Mouse (Mus musculus) olfactory bulb, adult 2 months (tissue): ENCODE measurements at regions not wholly inside any gene's neighbourhood (a gene's known extent, or its start where the extent isn't known, plus 50 kb on each side); places are given as distances from the start of the nearest gene placed in this dataset.

ENCODE experiments used
- CTCF ChIP-seq: fragments of 200-500 bp; IDR thresholded peaks from 2 replicates; pipeline ENCODE4 v1.5.1; 2012; ENCODE audit warnings: low read depth, mild to moderate bottlenecking, low read length, moderate library complexity; ENCODE audit not compliant: insufficient read depth
- POLR2A ChIP-seq: fragments of 200-500 bp; IDR thresholded peaks from 2 replicates; pipeline ENCODE4 v1.6.1; 2012; ENCODE audit warnings: mild to moderate bottlenecking, low read depth, low read length, moderate library complexity; ENCODE audit not compliant: insufficient read depth

- TF ChIP-seq CTCF (no peak), POLR2A (no peak)
These were observed 262.2 kb upstream of the Kdm8 start for GRCm38 (mm10) chr7:125182266-125182665.
